Mouse (Mus musculus) heart, embryonic 11.5 days (tissue): ENCODE measurements around the gene Hcn3. TPM values are rescaled to one million over a fixed set of nuclear protein-coding genes. Genes with fewer than 3 reads are reported as not detected.

Experiments used
- ATAC-seq: fragments of 200-750 bp; cut with Nextera tagmentation; replicated peaks from 2 replicates; pipeline ENCODE4 v1.8.0; 2017; ENCODE audit warnings: moderate library complexity; ENCODE audit not compliant: insufficient number of reproducible peaks, low FRiP score, low TSS enrichment
- H3K27ac ChIP-seq: fragments of 300-500 bp; sonication (generic); 2 replicates; pipeline ENCODE4 v1.5.1; 2014; ENCODE audit warnings: mild to moderate bottlenecking, low read depth, low read length
- H3K27me3 ChIP-seq: fragments of 300-500 bp; sonication (generic); 2 replicates; pipeline ENCODE4 v1.6.1; 2014; ENCODE audit warnings: mild to moderate bottlenecking, low read length, mixed read lengths; ENCODE audit not compliant: control insufficient read depth, insufficient read depth
- H3K36me3 ChIP-seq: fragments of 300-500 bp; sonication (generic); 2 replicates; pipeline ENCODE4 v1.6.1; 2014; ENCODE audit warnings: mild to moderate bottlenecking, low read length, moderate library complexity, mixed read lengths; ENCODE audit not compliant: control insufficient read depth, insufficient read depth
- H3K4me1 ChIP-seq: fragments of 300-500 bp; sonication (generic); 2 replicates; pipeline ENCODE4 v1.6.1; 2014; ENCODE audit warnings: low read length; ENCODE audit not compliant: control insufficient read depth, insufficient read depth
- H3K4me2 ChIP-seq: fragments of 300-500 bp; sonication (generic); 2 replicates; pipeline ENCODE4 v1.6.1; 2014; ENCODE audit warnings: mild to moderate bottlenecking, moderate library complexity
- H3K4me3 ChIP-seq: fragments of 300-500 bp; sonication (generic); 2 replicates; pipeline ENCODE4 v1.5.1; 2014; ENCODE audit warnings: low read depth, low read length
- H3K9ac ChIP-seq: fragments of 300-500 bp; sonication (generic); 2 replicates; pipeline ENCODE4 v1.6.1; 2014; ENCODE audit warnings: mild to moderate bottlenecking, low read depth, low read length, moderate library complexity
- H3K9me3 ChIP-seq: fragments of 300-500 bp; sonication (generic); replicated peaks from 2 replicates; pipeline ENCODE4 v1.6.1; 2016; ENCODE audit warnings: low read length; ENCODE audit not compliant: control insufficient read depth
- WGBS: fragments of 180-500 bp; shearing (Covaris S2); extraction: QIAGEN DNeasy Blood & Tissue Kit; methylation state at CpG from one replicate; pipeline ENCODE4 v1.1.7; 2014; ENCODE audit not compliant: insufficient replicate concordance; 5-methylcytosine and 5-hydroxymethylcytosine counted together
- polyA plus RNA-seq: library from polyadenylated mRNA; unstranded; fragments of >200 nt; fragmentation: Nextera tagmentation; extraction: Ambion mirVana; gene quantifications from 2 replicates; pipeline ENCODE4 v1.2.1, GENCODE M21; 2014

The Hcn3 gene
- polyA plus RNA-seq, 1 experiment from 2014 or later = 0.13 TPM

- Histone ChIP-seq H3K4me3 (peak overlapping the region; percentile 63), H3K9ac (peak overlapping the region; percentile 82), H3K4me1 (peaks cover 13% of the 10 kb centered on the region; the same call in 1 of the 2 replicates), H3K4me2 (peak overlapping the region; percentile 95), H3K9me3 (no peaks in the 10 kb centered on the region), H3K36me3 (peaks cover 18% of the 10 kb centered on the region), H3K27ac (no peak overlapping the region), H3K27me3 (peaks cover 4% of the 10 kb centered on the region; the same call in 1 of the 2 replicates)
- ATAC-seq = no peak
- WGBS = 70% methylated on average over 6 of the region's 6 CpGs
Measured at GRCm38 (mm10) chr3:89183959-89184315, 23.9 kb upstream of the Hcn3 start.

DNA sequence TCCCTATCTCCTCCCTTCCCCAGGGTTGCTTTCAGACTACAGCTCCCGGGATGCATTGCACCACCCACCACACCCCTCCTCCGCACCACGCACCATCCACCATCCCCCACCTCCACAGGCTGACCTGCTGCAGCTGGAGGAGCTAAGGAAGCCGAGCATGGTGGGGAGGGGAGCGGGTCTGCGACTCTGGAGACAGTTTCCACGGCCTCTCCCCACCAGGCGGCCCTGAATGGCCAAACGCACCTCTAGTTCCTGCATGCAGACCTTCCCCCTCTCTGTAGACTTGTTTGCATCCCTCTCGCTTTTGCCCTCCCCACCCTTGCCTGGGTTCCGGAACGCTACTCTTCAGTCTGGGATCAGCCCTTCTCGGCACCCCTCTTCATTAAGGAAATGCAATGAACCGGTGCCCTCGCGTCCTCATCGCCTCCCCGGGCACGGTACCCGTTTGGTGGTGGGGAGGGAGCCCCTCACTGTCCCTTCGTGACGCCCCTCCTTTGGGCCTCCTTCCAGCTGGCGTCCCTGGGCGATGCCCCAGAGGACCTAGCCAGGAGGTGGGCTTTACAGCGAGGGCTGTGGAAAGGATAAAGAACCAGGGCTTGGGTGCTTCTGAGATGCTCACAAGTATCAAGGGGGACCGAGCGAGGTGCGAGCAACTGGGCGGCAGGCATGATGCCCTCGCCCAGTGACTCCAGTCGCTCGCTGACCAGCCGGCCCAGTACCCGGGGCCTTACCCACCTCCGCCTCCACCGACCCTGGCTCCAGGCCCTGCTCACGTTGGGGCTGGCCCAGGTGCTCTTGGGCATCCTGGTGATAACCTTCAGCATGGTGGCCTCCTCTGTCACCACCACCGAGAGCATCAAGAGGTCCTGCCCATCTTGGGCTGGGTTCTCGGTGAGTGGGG lies 23.3 kb upstream of the Hcn3 start, which contains the start of gene Fam189b:
Fam189b (plus strand) TSS at position 86 of the 901 bp plus-strand sequence.
- Histone ChIP-seq H3K4me3 (peak within 1 kb of the TSS; percentile 63), H3K27ac (0 out of 2 replicates have a peak within 1 kb of the TSS, but pooled peaks have one; percentile 17), H3K4me1 (peaks cover 19% of the 10 kb centered on the region; the same call in 1 of the 2 replicates), H3K9ac (peak within 1 kb of the TSS; percentile 82), H3K27me3 (peaks cover 4% of the 10 kb centered on the region; the same call in 1 of the 2 replicates), H3K36me3 (peaks cover 18% of the 10 kb centered on the region), H3K9me3 (no peaks in the 10 kb centered on the region), H3K4me2 (peak within 1 kb of the TSS; percentile 95)
- WGBS = 5% methylated on average over 39 of the region's 39 CpGs
- peak; percentile 86 for ATAC-seq

DNA sequence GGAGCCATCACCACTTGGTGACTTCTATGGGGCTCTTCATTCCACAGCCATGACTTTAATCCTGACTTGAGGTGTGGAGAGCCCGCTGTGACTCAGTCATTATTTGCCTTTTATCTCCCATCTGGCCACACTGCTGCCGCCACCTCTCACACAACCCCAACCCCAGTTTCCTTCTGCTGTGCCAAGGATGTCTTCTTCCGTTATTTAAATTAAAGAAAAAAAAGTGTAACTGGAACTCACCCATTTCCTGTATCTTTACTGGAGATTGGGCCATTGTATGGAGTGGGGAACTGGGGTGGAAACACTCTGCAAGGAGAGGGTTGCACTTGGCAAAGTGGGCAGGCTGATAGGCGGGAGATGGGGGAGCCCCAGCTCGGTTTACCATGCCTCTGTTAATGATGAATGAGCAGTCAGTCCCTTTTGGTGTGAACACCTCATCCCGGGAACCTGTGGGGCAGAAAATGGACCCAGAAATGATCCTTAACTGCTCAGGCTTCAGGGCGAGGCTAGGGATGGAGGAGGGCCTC lies 22.6 kb upstream of the Hcn3 start:
- Histone ChIP-seq H3K27me3 (peaks cover 4% of the 10 kb centered on the region; the same call in 1 of the 2 replicates), H3K4me2 (peak overlapping the region; percentile 95), H3K4me3 (peak overlapping the region; percentile 63), H3K27ac (no peak overlapping the region), H3K4me1 (peaks cover 24% of the 10 kb centered on the region; the same call in 1 of the 2 replicates), H3K9me3 (no peaks in the 10 kb centered on the region), H3K36me3 (peaks cover 18% of the 10 kb centered on the region), H3K9ac (no peak overlapping the region; the same call in 1 of the 2 replicates)
- ATAC-seq = 0 out of 2 replicates have a peak, but pooled peaks have one; percentile 5
- WGBS = 46% methylated on average over 7 of the region's 7 CpGs

- Histone ChIP-seq H3K27me3 (peaks cover 3% of the 10 kb centered on the region; the same call in 1 of the 2 replicates), H3K27ac (no peak overlapping the region), H3K4me1 (peaks cover 24% of the 10 kb centered on the region; the same call in 1 of the 2 replicates), H3K4me3 (no peak overlapping the region), H3K9me3 (no peaks in the 10 kb centered on the region), H3K4me2 (no peak overlapping the region), H3K36me3 (peaks cover 18% of the 10 kb centered on the region), H3K9ac (no peak overlapping the region)
- WGBS = 90% methylated on average over 27 of the region's 27 CpGs
- no peak for ATAC-seq
Measured at GRCm38 (mm10) chr3:89181749-89182500, 21.9 kb upstream of the Hcn3 start.

DNA sequence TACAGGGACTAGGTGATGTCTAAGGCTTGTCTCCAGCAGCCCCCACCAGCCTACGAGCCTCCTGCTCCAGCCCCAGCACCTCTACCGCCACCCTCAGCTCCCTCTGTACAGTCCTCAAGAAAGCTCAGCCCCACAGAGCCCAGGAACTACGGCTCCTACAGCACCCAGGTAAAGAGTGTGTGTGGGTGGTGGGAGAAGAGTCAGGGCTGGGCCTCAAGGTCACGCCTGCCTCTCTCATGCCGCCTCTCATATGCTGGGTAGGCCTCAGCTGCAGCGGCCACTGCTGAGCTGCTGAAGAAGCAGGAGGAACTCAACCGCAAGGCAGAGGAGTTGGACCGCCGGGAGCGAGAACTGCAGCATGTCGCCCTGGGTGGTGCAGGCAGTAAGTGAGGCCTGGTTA lies 19.1 kb upstream of the Hcn3 start:
- Histone ChIP-seq H3K27ac (no peak overlapping the region), H3K36me3 (peaks cover 39% of the 10 kb centered on the region)

GRCm38 (mm10) chr3:89178107-89178385 lies 18.1 kb upstream of the Hcn3 start:
- Histone ChIP-seq H3K9ac (peak overlapping the region; percentile 92), H3K27me3 (no peaks in the 10 kb centered on the region), H3K4me2 (peak overlapping the region; percentile 89), H3K27ac (peak overlapping the region; percentile 67), H3K4me1 (peaks cover 17% of the 10 kb centered on the region; the same call in 1 of the 2 replicates), H3K4me3 (peak overlapping the region; percentile 80), H3K36me3 (peaks cover 49% of the 10 kb centered on the region), H3K9me3 (no peaks in the 10 kb centered on the region)
- WGBS = 6% methylated on average over 6 of the region's 6 CpGs
- no peak for ATAC-seq

More for the DNA sequence above, 19.1 kb upstream of the Hcn3 start:
- Histone ChIP-seq H3K4me2 (no peak overlapping the region), H3K27me3 (no peaks in the 10 kb centered on the region), H3K9me3 (no peaks in the 10 kb centered on the region), H3K4me1 (peaks cover 23% of the 10 kb centered on the region; the same call in 1 of the 2 replicates), H3K4me3 (no peak overlapping the region), H3K9ac (no peak overlapping the region)
- 91% methylated on average over 11 of the region's 11 CpGs for WGBS
- ATAC-seq = no peak

DNA sequence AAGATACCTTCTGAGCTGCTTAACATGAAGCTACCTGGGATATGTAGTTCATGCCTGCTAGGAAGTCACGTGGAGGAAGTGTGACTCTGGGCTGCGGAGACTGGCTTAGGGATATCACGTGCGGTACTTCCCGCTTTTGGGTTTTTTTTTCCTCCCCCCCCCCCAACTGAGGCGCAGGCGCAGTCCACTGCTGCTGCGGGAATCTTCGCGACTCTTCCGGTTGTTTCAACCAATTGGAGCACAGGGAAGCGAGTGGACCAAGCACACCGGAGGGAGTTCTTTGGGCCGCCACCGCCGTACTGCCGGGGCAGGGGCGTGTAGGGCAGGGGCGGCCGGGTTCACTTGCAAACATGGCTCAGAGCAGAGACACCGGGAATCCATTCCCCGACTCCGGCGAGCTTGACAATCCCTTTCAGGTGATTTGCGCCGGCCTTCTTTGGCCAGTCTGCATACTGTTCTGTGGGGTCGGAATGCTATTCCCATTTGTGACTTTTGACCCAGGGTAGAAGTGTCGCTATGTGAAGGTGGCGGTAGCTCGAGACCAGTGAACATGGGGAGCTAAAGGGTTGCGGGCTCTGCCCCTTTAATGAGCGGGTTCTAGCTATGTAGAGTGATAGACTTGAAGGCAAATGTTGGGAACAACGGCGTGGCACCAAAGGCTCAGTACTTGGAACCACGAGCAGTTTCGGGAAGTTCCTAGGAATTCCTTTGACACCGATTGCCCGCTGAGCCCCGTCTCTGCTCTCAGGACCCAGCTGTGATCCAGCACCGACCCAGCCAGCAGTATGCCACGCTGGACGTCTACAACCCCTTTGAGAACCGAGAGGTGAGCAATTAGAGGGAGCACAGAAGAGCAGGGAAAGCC lies 17.5 kb upstream of the Hcn3 start, which contains the start of gene Scamp3:
Scamp3 (plus strand) TSS at position 232 of the 865 bp plus-strand sequence.
- Histone ChIP-seq H3K36me3 (peaks cover 51% of the 10 kb centered on the region), H3K9ac (peak within 1 kb of the TSS; percentile 92), H3K9me3 (no peaks in the 10 kb centered on the region), H3K4me2 (peak within 1 kb of the TSS; percentile 89), H3K4me1 (peaks cover 14% of the 10 kb centered on the region; the same call in 1 of the 2 replicates), H3K27me3 (no peaks in the 10 kb centered on the region), H3K4me3 (peak within 1 kb of the TSS; percentile 80), H3K27ac (peak within 1 kb of the TSS; percentile 67)
- WGBS = under 1% methylated on average over 43 of the region's 43 CpGs
- ATAC-seq = peak; percentile 87
